Mouse (Mus musculus) kidney, adult 8-10 months (tissue): Measurements from ENCODE around the gene Dab1.

Source experiments
- DNase-seq, 2 experiments: peaks; one replicate each; pipeline ENCODE4 v3.0.0; 2022

Dab1 gene

GRCm38 (mm10) chr4:104399106-104399730 lies 780.1 kb downstream of the Dab1 start:
- no peak for DNase-seq

- DNase-seq = no peak
These were observed 784.9 kb downstream of the Dab1 start for GRCm38 (mm10) chr4:104404099-104404498.

GRCm38 (mm10) chr4:104410922-104411321 lies 791.8 kb downstream of the Dab1 start:
- DNase-seq = no peak

- DNase-seq = no peak
These were observed 796.3 kb downstream of the Dab1 start for GRCm38 (mm10) chr4:104415482-104415881.

- no peak for DNase-seq
These were observed 799.2 kb downstream of the Dab1 start for GRCm38 (mm10) chr4:104418354-104418753.

- DNase-seq = no peak
These were observed 802.0 kb downstream of the Dab1 start for GRCm38 (mm10) chr4:104420983-104421680.

GRCm38 (mm10) chr4:104429127-104429526 lies 810.0 kb downstream of the Dab1 start:
- no peak for DNase-seq

DNA sequence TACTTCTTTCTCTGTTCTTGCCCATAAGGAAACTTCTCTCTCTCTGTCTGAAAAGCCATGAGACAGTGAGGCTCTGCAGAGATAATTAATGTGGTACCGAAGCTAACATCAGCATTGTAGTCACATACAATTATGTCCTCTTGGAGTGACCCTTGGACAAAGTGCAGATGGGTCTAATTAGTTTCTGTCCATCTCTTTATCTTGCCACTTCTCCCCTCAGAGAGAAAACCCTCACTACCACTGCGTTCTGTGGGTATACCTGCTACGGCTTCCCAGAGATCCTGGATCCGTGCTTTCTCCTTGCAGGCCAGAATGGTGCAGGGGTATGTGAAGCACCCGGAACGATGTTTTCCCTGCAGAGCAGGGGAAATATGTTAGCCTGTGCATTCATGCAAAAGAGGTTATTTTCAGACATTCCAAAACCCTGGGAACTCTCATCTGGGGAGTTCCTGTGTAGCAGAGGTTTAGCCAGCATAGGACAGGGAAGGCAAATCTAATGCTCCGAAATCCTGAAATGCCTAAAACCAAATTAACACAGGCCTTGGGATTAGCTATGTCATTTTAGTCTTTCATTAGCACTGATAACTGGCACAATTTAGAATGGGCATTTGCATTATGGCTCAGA lies 812.2 kb downstream of the Dab1 start:
- no peak for DNase-seq

DNA sequence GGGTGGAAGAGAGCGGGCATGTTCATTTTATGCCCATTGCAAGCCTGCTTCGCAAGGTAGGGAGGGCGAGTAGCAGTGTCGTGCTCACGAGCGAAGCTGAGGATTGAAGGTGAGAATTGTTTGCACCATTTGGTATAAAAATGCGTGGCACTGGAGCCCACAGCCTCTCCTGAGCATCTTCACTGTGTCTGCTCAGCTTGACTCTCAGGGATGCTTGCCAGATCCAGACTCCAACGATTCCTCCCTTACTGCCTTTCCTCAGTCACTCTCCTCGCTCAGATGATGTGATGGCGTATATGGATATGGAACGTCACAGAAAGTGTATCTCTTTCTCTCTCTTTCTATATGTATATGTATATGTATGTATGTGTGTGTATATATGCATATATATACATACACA lies 813.0 kb downstream of the Dab1 start:
- DNase-seq = no peak

- DNase-seq = no peak
These were observed 816.6 kb downstream of the Dab1 start for GRCm38 (mm10) chr4:104435736-104436135.

DNA sequence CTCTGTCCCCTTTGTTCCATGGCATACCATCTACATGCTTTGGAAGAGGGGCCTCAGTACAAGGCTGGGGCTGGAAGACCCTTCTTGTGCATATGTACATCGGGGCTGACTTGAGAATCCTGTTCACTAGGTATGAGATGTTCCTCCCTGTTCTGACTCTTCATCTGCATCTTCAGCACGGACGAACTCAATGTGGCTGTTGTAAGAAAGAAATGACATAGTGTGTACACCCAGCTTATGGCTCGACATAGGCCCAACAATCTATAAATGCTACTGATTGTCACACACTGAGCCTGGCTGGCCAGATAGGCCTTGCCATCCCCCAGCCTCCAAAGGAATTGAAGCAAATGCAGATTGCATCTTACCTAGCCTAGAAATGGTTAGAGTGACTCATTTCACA lies 817.3 kb downstream of the Dab1 start:
- no peak for DNase-seq

GRCm38 (mm10) chr4:104438730-104439129 lies 819.6 kb downstream of the Dab1 start:
- DNase-seq = no peak

DNA sequence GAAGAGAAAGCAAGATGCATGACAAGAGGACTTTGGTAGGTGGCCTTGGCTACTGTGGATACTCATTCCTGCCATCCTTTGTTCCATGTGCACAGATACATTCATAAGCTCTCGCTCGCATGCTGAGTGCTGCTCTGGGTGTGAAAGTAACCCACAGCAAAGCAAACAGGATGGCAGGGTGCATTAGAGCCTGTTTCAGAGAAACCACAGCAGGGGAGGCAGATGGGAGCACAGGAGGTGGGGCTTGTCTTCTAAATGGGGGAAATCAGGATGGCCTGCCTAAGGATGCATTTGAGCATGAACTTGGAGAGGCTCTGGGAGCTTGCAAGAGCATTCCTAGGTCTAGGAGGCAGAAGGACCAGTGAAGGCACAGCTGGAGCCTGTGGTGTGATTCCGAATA lies 820.5 kb downstream of the Dab1 start:
- no peak for DNase-seq

DNA sequence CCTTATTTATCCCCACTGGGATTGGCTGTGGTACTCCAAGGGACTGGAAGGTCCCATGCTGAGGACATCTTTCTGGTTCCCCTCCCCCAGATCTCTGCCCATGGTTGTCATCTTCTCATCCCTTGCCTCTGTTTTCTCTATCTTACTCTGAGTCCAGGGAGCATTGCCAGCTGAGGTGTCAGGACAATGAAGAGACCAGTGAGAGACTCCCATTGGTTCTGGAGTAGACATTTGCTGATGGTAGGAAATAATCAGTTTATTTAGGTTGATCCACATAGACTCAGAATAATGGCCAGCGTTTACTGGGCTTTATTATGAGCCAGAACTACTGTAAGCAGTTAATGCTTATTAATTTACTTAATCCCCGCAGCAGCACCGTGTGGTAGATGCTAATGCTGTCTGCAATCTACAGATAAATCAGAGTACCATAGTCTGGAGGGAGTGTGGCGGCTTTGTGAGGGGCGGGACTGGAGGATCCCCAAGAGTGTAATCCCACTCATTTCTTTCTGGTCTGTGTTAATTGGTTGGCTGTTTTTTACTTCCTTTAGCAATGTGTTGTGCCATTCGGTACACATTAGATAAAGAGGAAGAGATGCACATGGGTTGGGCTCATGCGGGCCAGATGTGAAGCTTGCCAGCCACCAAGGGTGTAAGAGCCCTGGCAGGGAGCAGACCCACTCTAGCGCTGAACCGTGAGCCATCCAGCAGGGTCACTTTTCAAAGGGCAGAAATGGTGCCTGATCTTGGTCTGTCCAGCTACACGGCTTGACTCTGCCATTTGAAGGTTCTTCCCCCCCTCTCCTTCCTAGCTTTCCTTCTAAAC lies 824.0 kb downstream of the Dab1 start:
- DNase-seq = no peak

- DNase-seq = no peak
These were observed 824.6 kb downstream of the Dab1 start for GRCm38 (mm10) chr4:104443775-104444174.

GRCm38 (mm10) chr4:104444985-104445384 lies 825.8 kb downstream of the Dab1 start:
- no peak for DNase-seq

- no peak for DNase-seq
These were observed 829.0 kb downstream of the Dab1 start for GRCm38 (mm10) chr4:104448199-104448598.

GRCm38 (mm10) chr4:104450645-104451044 lies 831.5 kb downstream of the Dab1 start:
- DNase-seq = no peak

GRCm38 (mm10) chr4:104452587-104452986 lies 833.4 kb downstream of the Dab1 start:
- no peak for DNase-seq

GRCm38 (mm10) chr4:104455151-104455550 lies 836.0 kb downstream of the Dab1 start:
- DNase-seq = no peak

DNA sequence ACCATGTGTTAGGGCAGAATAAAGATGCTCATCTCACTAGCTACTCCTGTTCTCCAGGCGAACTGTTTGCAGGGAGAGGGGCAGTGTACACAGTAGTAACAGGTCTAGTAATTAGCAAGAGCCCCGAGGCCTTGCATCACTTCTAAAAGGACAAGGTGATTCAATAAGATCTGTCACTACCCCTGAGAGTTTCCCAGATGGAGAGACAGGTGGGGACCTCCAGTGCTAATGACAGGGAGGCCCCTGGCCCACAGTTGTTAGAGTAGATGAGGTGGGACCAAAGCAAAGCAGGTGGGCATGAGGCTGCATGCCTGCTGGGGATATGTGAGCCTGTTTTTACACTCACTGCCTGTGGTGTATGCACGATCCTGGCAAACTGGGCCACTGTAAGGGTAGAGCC lies 836.6 kb downstream of the Dab1 start:
- no peak for DNase-seq

- DNase-seq = peak in 1 of 2 experiments; percentile 9
These were observed 837.2 kb downstream of the Dab1 start for GRCm38 (mm10) chr4:104456173-104456873.

GRCm38 (mm10) chr4:104458726-104459125 lies 839.6 kb downstream of the Dab1 start:
- no peak for DNase-seq
